Mouse (Mus musculus) MEL (cell line): ENCODE results near the gene Bsnd. TPM values are rescaled to one million over a fixed set of nuclear protein-coding genes. Genes with fewer than 3 reads are reported as not detected.

ENCODE experiments used
- DNase-seq: peaks from one replicate; pipeline ENCODE4 v3.0.0; 2011; ENCODE audit warnings: low read depth, low spot score
- H3K27ac ChIP-seq: 2 replicates; pipeline ENCODE4 v1.5.1; 2012; ENCODE audit warnings: low read depth, mild to moderate bottlenecking, control low read depth, low read length, moderate library complexity; ENCODE audit not compliant: control insufficient read depth
- H3K27me3 ChIP-seq, 2 experiments: fragments of 150-350 bp in 1 of 2; sonication (generic) in 1 of 2; 2 replicates each; pipeline ENCODE4 v1.6.1; 2012; ENCODE audit warnings: low read length in 2 of 2, mild to moderate bottlenecking in 2 of 2, improper control_type of control experiment in 1 of 2, moderate library complexity in 1 of 2; ENCODE audit not compliant: insufficient read depth in 2 of 2, control insufficient read depth in 1 of 2
- H3K36me3 ChIP-seq, 2 experiments: 2 replicates each; pipeline ENCODE4 v1.6.1; 2012 to 2014; ENCODE audit warnings: low read length in 2 of 2, improper control_type of control experiment in 1 of 2, inconsistent platforms in 1 of 2, mild to moderate bottlenecking in 1 of 2; ENCODE audit not compliant: insufficient read depth in 2 of 2, control insufficient read depth in 1 of 2
- H3K4me1 ChIP-seq, 2 experiments: fragments of 150-350 bp in 1 of 2; sonication (generic) in 1 of 2; 2 replicates each; pipeline ENCODE4 v1.6.1; 2012; ENCODE audit warnings: low read length in 2 of 2, improper control_type of control experiment in 1 of 2, mild to moderate bottlenecking in 1 of 2; ENCODE audit not compliant: insufficient read depth in 2 of 2, control insufficient read depth in 1 of 2
- H3K4me3 ChIP-seq, 2 experiments: fragments of 150-350 bp in 1 of 2; sonication (generic) in 1 of 2; 2 replicates each; pipeline ENCODE4 v1.5.1; 2012; ENCODE audit warnings: low read depth in 2 of 2, low read length in 2 of 2, mild to moderate bottlenecking in 2 of 2, moderate library complexity in 2 of 2, control low read depth in 1 of 2, improper control_type of control experiment in 1 of 2; ENCODE audit not compliant: control insufficient read depth in 1 of 2, insufficient read depth in 1 of 2
- H3K79me2 ChIP-seq: 2 replicates; pipeline ENCODE4 v1.6.1; 2012; ENCODE audit warnings: mild to moderate bottlenecking, low read length, moderate library complexity; ENCODE audit not compliant: control insufficient read depth, poor library complexity, insufficient read depth
- H3K9ac ChIP-seq: 2 replicates; pipeline ENCODE4 v1.6.1; 2012; ENCODE audit warnings: low read depth, mild to moderate bottlenecking, control low read depth, low read length, moderate library complexity; ENCODE audit not compliant: control insufficient read depth, poor library complexity, severe bottlenecking
- H3K9me3 ChIP-seq: fragments of 150-350 bp; sonication (generic); replicated peaks from 2 replicates; pipeline ENCODE4 v1.6.1; 2012; ENCODE audit warnings: mild to moderate bottlenecking, low read length, improper control_type of control experiment, moderate library complexity; ENCODE audit not compliant: insufficient read depth
- BHLHE40 ChIP-seq: IDR thresholded peaks from 2 replicates; pipeline ENCODE4 v1.6.1; 2012; ENCODE audit warnings: low read depth, mild to moderate bottlenecking, inconsistent platforms, low read length, improper control_type of control experiment, borderline replicate concordance
- CHD2 ChIP-seq: IDR thresholded peaks from 2 replicates; pipeline ENCODE4 v1.6.1; 2011; ENCODE audit warnings: low read length, improper control_type of control experiment
- CTCF ChIP-seq, 3 experiments: IDR thresholded peaks in 2 of 3; conservative IDR thresholded peaks in 1 of 3; 2 replicates each; pipeline ENCODE4 v1.5.1; 2011 to 2012; ENCODE audit warnings: low read length in 3 of 3, low read depth in 2 of 3, mild to moderate bottlenecking in 2 of 3, improper control_type of control experiment in 1 of 3, inconsistent platforms in 1 of 3, mixed read lengths in 1 of 3, moderate library complexity in 1 of 3; ENCODE audit not compliant: control insufficient read depth in 1 of 3, insufficient read depth in 1 of 3, poor library complexity in 1 of 3, severe bottlenecking in 1 of 3
- EP300 ChIP-seq, 2 experiments: IDR thresholded peaks; 2 replicates each; pipeline ENCODE4 v1.6.1; 2011; ENCODE audit warnings: improper control_type of control experiment in 2 of 2, low read length in 2 of 2, low read depth in 1 of 2, mild to moderate bottlenecking in 1 of 2
- GATA1 ChIP-seq: IDR thresholded peaks from 2 replicates; pipeline ENCODE4 v1.6.1; 2011; ENCODE audit warnings: low read depth, low read length, improper control_type of control experiment
- HCFC1 ChIP-seq: IDR thresholded peaks from 2 replicates; pipeline ENCODE4 v1.6.1; 2012; ENCODE audit warnings: low read depth, mild to moderate bottlenecking, inconsistent platforms, low read length, improper control_type of control experiment, moderate library complexity
- JUND ChIP-seq: IDR thresholded peaks from 2 replicates; pipeline ENCODE4 v1.6.1; 2011; ENCODE audit warnings: low read depth, mild to moderate bottlenecking, improper control_type of control experiment, low read length
- KAT2A ChIP-seq: conservative IDR thresholded peaks from 2 replicates; pipeline ENCODE4 v1.6.1; 2012; ENCODE audit warnings: low read depth, low read length, improper control_type of control experiment, inconsistent platforms
- MAFK ChIP-seq: IDR thresholded peaks from 2 replicates; pipeline ENCODE4 v1.6.1; 2011; ENCODE audit warnings: low read depth, mild to moderate bottlenecking, low read length, improper control_type of control experiment, borderline replicate concordance
- MAX ChIP-seq: IDR thresholded peaks from 2 replicates; pipeline ENCODE4 v1.6.1; 2011; ENCODE audit warnings: low read length, improper control_type of control experiment
- MAZ ChIP-seq: IDR thresholded peaks from 2 replicates; pipeline ENCODE4 v1.6.1; 2012; ENCODE audit warnings: low read depth, mild to moderate bottlenecking, inconsistent platforms, low read length, improper control_type of control experiment
- MEF2A ChIP-seq: IDR thresholded peaks from 2 replicates; pipeline ENCODE4 v1.6.1; 2014; ENCODE audit warnings: low read depth, mild to moderate bottlenecking, inconsistent platforms, low read length, improper control_type of control experiment; ENCODE audit not compliant: poor library complexity, insufficient replicate concordance, severe bottlenecking; ENCODE audit errors: extremely low read depth
- MYC ChIP-seq: IDR thresholded peaks from 2 replicates; pipeline ENCODE4 v1.6.1; 2011; ENCODE audit warnings: low read depth, mild to moderate bottlenecking, low read length, improper control_type of control experiment, moderate library complexity
- NRF1 ChIP-seq: IDR thresholded peaks from 2 replicates; pipeline ENCODE4 v1.6.1; 2014; ENCODE audit warnings: low read depth, mild to moderate bottlenecking, inconsistent platforms, low read length, improper control_type of control experiment, moderate library complexity; ENCODE audit not compliant: poor library complexity, insufficient read depth, severe bottlenecking
- POLR2A ChIP-seq, 2 experiments: IDR thresholded peaks; 2 replicates each; pipeline ENCODE4 v1.6.1; 2011 to 2012; ENCODE audit warnings: low read length in 2 of 2, mild to moderate bottlenecking in 2 of 2, control low read depth in 1 of 2, improper control_type of control experiment in 1 of 2, low read depth in 1 of 2, moderate library complexity in 1 of 2; ENCODE audit not compliant: control insufficient read depth in 1 of 2, insufficient read depth in 1 of 2, poor library complexity in 1 of 2
- POLR2AphosphoS2 ChIP-seq: IDR thresholded peaks from 2 replicates; pipeline ENCODE4 v1.6.1; 2011; ENCODE audit warnings: low read length, improper control_type of control experiment
- POLR2AphosphoS5 ChIP-seq: IDR thresholded peaks from 2 replicates; pipeline ENCODE4 v1.6.1; 2012; ENCODE audit warnings: low read depth, borderline replicate concordance, mild to moderate bottlenecking, inconsistent platforms, low read length, moderate library complexity, mixed read lengths
- RCOR1 ChIP-seq: IDR thresholded peaks from 2 replicates; pipeline ENCODE4 v1.6.1; 2012; ENCODE audit warnings: low read depth, mild to moderate bottlenecking, inconsistent platforms, low read length, improper control_type of control experiment
- SIN3A ChIP-seq: IDR thresholded peaks from 2 replicates; pipeline ENCODE4 v1.6.1; 2012; ENCODE audit warnings: low read length, improper control_type of control experiment, inconsistent platforms
- SMC3 ChIP-seq: IDR thresholded peaks from 2 replicates; pipeline ENCODE4 v1.6.1; 2011; ENCODE audit warnings: low read depth, low read length, improper control_type of control experiment
- TBP ChIP-seq: IDR thresholded peaks from 2 replicates; pipeline ENCODE4 v1.8.0; 2011; ENCODE audit warnings: low read depth, low read length, improper control_type of control experiment
- UBTF ChIP-seq: IDR thresholded peaks from 2 replicates; pipeline ENCODE4 v1.6.1; 2012; ENCODE audit warnings: low read depth, mild to moderate bottlenecking, inconsistent platforms, low read length, improper control_type of control experiment, moderate library complexity, borderline replicate concordance; ENCODE audit not compliant: insufficient read depth
- USF1 ChIP-seq: IDR thresholded peaks from 2 replicates; pipeline ENCODE4 v1.6.1; 2014; ENCODE audit warnings: low read depth, mild to moderate bottlenecking, inconsistent platforms, low read length, improper control_type of control experiment, moderate library complexity
- USF2 ChIP-seq, 2 experiments: IDR thresholded peaks; 2 replicates each; pipeline ENCODE4 v1.6.1; 2011 to 2012; ENCODE audit warnings: improper control_type of control experiment in 2 of 2, low read length in 2 of 2, borderline replicate concordance in 1 of 2, inconsistent platforms in 1 of 2, low read depth in 1 of 2, mild to moderate bottlenecking in 1 of 2; ENCODE audit not compliant: insufficient read depth in 1 of 2
- ZMIZ1 ChIP-seq: IDR thresholded peaks from 2 replicates; pipeline ENCODE4 v1.6.1; 2012; ENCODE audit warnings: low read depth, mild to moderate bottlenecking, inconsistent platforms, low read length, improper control_type of control experiment, moderate library complexity
- ZNF384 ChIP-seq: IDR thresholded peaks from 2 replicates; pipeline ENCODE4 v1.6.1; 2012; ENCODE audit warnings: low read depth, mild to moderate bottlenecking, inconsistent platforms, low read length, improper control_type of control experiment
- polyA plus RNA-seq, 2 experiments: library from polyadenylated mRNA; stranded (reverse) in 1 of 2; unstranded in 1 of 2; fragments of >175 nt in 1 of 2; fragments of >200 nt in 1 of 2; gene quantifications; 2 replicates each; pipeline versions ENCODE4 v1.2.1 to v1.2.4; 2012; ENCODE audit warnings: low replicate concordance in 2 of 2, low read depth in 1 of 2; ENCODE audit not compliant: insufficient read length in 2 of 2, insufficient read depth in 1 of 2, missing spikeins in 1 of 2
- total RNA-seq: library from RNA; depleted of rRNA; stranded (reverse); fragments of 300-350 nt; gene quantifications from 2 replicates; pipeline ENCODE4 v1.2.3, GENCODE M21; 2012

Gene Bsnd
- total and polyA plus RNA-seq, 3 experiments, result 0.04 TPM; not detected in 2

GRCm38 (mm10) chr4:106443182-106443581 lies 48.9 kb downstream of the Bsnd start:
- Histone ChIP-seq H3K27ac (no peak overlapping the region), H3K4me1 (no peaks in the 10 kb centered on the region), H3K36me3 (peaks cover 0 to 3% of the 10 kb centered on the region in 2 experiments; a peak in 2 of 4 replicates), H3K4me3 (no peak overlapping the region), H3K9ac (no peak overlapping the region)
- DNase-seq, result no peak
- TF ChIP-seq ZNF384, result no peak
- no peak for TF ChIP-seq SIN3A
- no peak for TF ChIP-seq MAFK
- TF ChIP-seq POLR2A (IDR thresholded peaks at IDR 0.05; ENCODE audit: control insufficient read depth in 1 of 2, insufficient read depth in 1 of 2, low read depth in 1 of 2, low read length in 2 of 2, poor library complexity in 1 of 2), result no peak
- TF ChIP-seq MAZ, result no peak
- TF ChIP-seq POLR2AphosphoS2, result no peak; the same call in 1 of the 2 replicates
- no peak for TF ChIP-seq KAT2A
- no peak for TF ChIP-seq UBTF
- TF ChIP-seq SMC3, result no peak
- no peak for TF ChIP-seq POLR2AphosphoS5
- TF ChIP-seq TBP, result no peak
- TF ChIP-seq MEF2A, result no peak
- TF ChIP-seq CHD2, result no peak
- no peak for TF ChIP-seq MAX
- TF ChIP-seq CTCF (IDR thresholded peaks at IDR 0.05 in 2 of 3, conservative IDR thresholded peaks at IDR 0.05 in 1 of 3; ENCODE audit: control insufficient read depth in 1 of 3, insufficient read depth in 1 of 3, low read depth in 2 of 3, low read length in 3 of 3, poor library complexity in 1 of 3, severe bottlenecking in 1 of 3), result no peak
- TF ChIP-seq, all 39 proteins: peak for 0
- Histone ChIP-seq H3K79me2 (no peaks in the 10 kb centered on the region), H3K27me3 (no peaks in the 10 kb centered on the region), H3K9me3 (no peaks in the 10 kb centered on the region)

GRCm38 (mm10) chr4:106438763-106439162 lies 53.3 kb downstream of the Bsnd start:
- H3K79me2 ChIP-seq, result no peaks in the 10 kb centered on the region
- TF ChIP-seq SMC3 (no peak), USF2 (IDR thresholded peaks at IDR 0.05; ENCODE audit: borderline replicate concordance in 1 of 2, insufficient read depth in 1 of 2, low read depth in 1 of 2, low read length in 2 of 2) (no peak), HCFC1 (no peak), POLR2AphosphoS5 (no peak), SIN3A (no peak), GATA1 (no peak), MAFK (no peak), MEF2A (no peak), EP300 (IDR thresholded peaks at IDR 0.05; ENCODE audit: low read depth in 1 of 2, low read length in 2 of 2) (no peak), NRF1 (no peak), ZMIZ1 (no peak), RCOR1 (no peak), USF1 (no peak), UBTF (no peak), JUND (no peak), MYC (no peak), BHLHE40 (no peak)
- peaks cover 0 to 14% of the 10 kb centered on the region in 2 experiments; a peak in 2 of 4 replicates for H3K36me3 ChIP-seq
- H3K4me3 ChIP-seq, result no peak overlapping the region
- no peaks in the 10 kb centered on the region for H3K27me3 ChIP-seq
- no peaks in the 10 kb centered on the region for H3K4me1 ChIP-seq
- no peak overlapping the region for H3K9ac ChIP-seq
- no peaks in the 10 kb centered on the region for H3K9me3 ChIP-seq
- no peak overlapping the region for H3K27ac ChIP-seq
- DNase-seq, result no peak
